Mouse (Mus musculus) v-Abl transformed pro-B cells (cell line): ENCODE data around the gene Lgals3bp.

Experiments used
- in situ Hi-C, 2 experiments: fragments of 400-800 bp; cut with MboI; formaldehyde crosslinking; loops; one replicate each; pipeline ENCODE4 v1.15.1; 2025; ENCODE audit not compliant: unreplicated experiment in 2 of 2

Lgals3bp gene

GRCm38 (mm10) chr11:118369657-118370056 is 32.2 kb downstream of the Lgals3bp start:
- in situ Hi-C loops: no loop called here

- in situ Hi-C loops: no loop called here
Observed at GRCm38 (mm10) chr11:118369251-118369650, 32.6 kb downstream of the Lgals3bp start.

DNA sequence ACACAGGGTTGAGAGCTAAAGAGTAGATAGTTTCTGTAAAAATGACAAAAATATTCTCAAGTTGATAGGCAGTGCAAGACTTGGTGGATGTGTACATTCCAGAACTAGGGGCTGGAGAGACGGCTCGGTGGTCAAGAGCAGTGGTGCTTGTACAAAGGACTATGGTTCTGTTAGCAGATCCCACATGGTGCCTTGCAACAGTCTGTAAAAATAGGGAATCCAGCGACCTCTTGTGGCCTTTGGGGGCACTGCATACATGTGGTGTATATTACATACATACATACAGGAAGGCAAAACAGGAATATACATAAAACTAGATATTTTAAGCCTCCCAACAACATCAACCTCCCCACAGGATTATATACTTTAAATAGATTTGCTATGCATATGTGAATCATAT is 33.6 kb downstream of the Lgals3bp start:
- in situ Hi-C loops: no loop called here

DNA sequence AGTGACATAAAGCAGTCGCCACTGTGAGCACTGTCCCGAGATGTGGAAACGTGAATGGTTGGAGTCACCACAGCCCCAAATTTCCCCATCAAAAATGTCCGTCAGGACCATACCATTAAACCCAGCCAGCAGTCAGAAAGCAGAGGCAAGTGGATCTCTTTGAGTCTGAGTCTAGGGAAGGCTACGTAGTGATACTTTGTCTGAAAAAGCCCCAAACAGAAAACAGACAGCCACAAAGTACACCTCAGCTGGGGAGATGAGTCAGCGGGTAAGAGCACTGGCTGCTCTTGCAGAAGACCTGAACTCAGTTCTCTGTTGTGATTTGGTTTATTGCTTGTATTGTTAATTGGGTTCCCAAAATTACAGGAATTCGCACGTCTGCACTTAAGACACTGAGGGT is 35.3 kb downstream of the Lgals3bp start:
- in situ Hi-C loops: no loop called here

DNA sequence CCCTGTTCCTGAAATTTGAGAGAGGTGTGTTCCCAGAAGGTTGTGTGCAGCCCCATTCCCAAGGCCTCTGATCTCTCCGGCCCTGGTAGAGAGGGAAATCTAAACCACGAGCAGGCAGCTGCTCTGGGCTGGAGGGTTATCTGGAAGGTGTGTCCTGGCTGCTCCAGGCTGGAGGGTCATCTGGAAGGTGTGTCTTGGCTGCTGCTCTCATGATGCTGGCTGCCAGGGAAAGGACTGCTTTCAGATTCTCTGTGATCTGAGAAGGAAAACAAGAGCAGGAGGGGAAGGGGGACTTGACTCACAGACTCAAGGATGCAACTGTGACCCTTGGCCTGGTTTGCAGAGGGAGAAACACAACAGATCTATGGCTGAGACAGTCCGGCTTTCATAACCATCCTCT is 35.8 kb downstream of the Lgals3bp start:
- in situ Hi-C loops: no loop called here

DNA sequence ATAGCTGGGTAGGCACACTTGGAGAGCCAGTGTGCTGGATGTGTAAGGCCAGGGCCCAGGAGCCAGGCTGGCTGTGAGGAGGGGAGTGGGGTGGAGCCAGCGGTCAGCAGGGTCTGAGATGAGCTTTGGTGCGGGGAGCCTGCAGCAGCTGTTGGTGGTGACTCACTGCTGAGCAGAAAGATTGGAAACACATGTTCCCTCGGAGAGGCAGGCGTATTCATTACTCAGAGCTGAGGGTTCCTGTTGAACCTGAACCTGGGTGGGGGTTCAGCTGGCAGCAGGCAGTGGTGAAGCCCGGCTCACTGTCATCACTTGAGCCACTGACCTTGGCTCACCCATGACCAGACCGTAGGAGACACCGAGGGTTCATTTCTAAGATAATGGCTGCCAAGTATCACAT is 36.7 kb downstream of the Lgals3bp start:
- in situ Hi-C loops: no loop called here

DNA sequence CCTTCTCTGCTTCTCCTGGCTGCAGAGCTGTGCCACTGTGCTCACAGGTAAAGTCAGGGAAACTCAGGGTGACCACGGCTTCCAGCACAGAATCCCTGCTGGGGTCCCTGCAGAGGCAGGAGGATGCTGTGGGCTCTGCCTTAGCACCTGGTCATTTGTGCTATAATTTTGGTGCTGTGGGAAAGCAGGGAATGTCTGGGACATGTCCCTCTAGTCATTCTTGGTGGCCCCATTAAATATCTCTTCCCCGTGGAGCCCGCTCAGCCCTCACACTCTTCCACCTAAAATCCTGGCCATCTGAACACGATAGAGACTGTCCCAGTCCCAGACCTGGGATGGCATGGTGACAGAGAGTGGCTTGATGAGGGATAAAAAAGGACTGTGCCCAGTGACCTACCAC is 37.9 kb downstream of the Lgals3bp start:
- in situ Hi-C loops: no loop called here

DNA sequence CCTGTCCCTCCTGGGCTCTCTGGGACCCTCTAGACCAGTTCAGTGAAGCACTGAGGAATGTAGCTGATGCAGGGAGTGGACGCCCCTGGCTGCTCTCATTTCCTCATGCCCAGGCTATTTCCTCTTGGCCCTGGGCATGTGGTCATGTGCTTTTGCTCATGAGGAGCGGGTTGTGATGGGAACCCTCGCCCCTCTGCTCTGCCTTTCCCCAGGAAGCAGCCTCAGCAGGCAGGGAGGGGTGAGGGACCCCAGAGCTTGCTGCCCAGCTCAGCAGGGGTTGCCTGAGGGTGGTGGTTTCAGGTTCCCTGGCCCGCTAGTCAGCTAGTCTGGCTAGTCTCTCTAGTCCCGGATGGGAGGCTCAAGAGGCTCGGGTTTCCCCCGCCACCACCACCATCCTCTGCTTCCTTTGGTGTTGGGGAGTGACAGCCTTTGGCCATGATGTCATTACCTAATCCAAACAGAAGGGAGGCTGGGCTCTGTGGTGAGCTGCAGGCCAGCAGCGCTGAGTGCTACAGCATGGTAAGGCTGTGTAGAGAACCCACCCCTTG is 38.8 kb downstream of the Lgals3bp start:
- in situ Hi-C loops: no loop called here

DNA sequence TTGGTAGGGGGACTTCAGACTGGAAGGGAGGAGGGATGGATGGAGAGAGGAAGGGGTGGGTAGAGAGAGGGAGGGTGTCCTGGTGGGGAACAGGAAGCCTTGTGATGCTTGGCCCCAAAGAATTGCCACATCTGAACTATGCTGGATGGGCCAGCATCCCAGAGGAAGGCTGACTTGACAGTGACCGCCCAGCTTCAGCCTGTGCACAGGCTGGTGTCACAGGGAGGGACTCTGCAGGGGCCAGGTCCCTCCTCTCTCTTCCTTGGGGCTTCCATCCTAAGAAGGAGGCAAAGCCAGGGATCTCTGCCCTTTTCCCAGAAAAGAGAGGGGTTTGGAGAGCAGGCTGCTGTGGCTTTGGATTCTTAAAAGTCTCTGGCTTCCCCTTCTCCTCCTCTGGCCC is 39.4 kb downstream of the Lgals3bp start:
- in situ Hi-C loops: no loop called here

DNA sequence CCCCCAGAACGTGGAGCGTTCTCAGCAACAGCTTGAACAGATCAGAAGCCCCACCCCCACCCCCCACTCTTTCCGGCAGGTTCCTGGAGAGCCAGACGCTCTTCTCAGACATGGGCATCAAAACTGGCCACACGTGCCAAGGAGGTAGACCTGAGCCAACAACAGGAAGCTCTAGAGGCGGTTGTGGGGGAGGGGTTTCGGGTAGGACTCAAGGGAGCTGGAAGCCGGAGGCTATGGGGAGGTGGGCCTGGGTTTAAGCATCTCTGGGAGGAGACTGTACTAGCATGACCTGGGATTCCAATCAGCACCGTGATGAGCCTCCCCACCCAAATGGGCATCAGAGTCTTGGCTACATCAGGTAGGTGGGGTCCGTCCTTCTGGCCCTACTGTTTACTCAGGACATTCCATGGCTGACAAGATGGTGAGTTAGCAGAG is 41.0 kb downstream of the Lgals3bp start:
- in situ Hi-C loops: no loop called here

GRCm38 (mm10) chr11:118360491-118360890 is 41.4 kb downstream of the Lgals3bp start:
- in situ Hi-C loops: no loop called here

DNA sequence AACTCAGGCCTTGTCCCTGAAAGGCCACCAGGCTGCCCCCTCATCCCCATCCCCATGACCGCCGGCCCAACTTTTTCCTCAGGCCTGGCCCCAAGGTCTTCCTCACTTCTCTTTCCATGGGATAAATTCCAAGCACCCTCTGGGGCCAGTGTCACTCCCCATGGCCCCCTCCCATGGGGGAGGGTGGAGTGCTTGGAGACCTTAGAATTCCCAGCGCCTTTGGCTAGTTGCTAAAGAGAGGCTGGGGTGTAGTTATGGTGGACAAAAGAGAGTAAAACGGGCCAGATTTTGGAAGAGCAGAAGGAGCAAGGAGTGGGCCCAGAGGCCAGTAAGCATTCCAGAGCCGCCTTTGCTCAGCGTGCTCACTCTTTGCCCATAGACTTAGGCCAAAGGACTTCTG is 46.3 kb downstream of the Lgals3bp start, which contains the start of gene Timp2:
TSS of gene Timp2 (minus strand) at position 101 of the 400 bp plus-strand sequence.
- in situ Hi-C loops: no loop called here

DNA sequence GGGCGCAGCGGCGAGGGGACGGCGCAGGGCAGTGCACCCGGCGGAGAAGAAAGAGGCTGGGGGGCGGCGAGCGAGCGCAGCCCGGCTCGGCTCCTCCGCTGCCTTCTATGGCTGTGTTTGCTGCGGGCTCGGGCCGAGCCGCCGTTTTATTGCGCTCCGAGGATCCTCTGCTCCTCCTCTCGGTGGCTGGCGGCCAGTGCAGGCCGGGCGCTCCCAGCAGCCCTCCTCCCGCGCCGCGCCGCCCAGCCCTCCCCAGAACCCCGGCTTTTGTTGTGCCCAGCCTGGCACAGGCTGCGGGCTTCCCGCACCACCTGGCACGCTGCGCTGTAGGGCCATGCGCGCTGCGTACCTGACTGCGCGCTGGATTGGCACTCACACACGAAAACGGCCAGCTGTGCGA is 46.7 kb downstream of the Lgals3bp start:
- in situ Hi-C loops: no loop called here

DNA sequence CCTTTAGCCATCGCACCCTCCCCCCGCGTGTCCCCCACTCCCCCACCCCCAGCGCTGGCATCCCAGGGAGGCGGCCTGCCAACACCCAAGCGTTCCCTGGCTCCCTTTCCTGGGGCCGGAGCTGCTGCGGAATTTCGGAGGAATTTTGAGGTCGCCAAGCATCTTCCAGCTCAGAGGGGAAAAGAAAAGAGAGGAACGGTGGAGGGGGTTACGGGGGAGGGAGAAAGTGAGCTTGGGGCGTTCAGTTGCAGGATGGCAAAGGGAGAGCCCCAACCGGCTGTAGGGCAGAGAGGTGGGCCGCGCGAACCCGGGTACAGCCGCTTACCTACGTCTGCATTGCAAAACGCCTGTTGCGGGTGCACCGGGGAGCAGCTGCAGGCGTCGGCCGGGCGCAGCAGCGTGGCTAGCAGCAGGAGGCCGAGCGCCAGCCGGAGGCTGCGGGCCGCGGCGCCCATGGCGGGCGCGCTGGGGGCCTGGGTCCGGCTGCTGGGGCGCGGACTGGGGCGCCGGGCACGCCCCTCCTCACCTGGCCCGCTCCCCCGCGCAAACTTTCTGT is 47.2 kb downstream of the Lgals3bp start:
- in situ Hi-C loops: no loop called here

DNA sequence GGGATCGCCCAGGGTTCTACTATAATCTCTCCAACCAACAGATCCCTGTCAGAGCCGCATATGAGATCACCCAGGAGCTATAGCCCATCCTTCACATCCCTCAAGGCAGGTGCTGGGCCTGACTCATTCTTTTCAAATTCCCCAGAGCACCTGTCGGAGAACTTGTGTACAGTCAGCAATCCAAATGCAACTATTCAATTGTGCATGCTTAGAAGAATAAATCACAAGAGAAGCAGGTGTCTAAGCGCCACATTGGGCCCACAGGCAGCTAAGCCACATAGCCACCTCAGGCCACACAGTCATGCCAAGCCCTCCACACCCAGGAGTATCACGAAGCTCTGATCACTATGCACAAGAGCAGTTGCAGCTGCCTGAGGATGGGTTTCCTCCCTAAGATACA is 52.4 kb downstream of the Lgals3bp start:
- in situ Hi-C loops: loop anchor here in 1 of 2 experiments (25.0 kb wide), 1 partner anchor 1612 kb away; no protein-coding TSS in a partner anchor

- in situ Hi-C loops: loop anchor here in 1 of 2 experiments (25.0 kb wide), 1 partner anchor 1612 kb away; no protein-coding TSS in a partner anchor
Observed at GRCm38 (mm10) chr11:118348877-118349276, 53.0 kb downstream of the Lgals3bp start.

GRCm38 (mm10) chr11:118348419-118348818 is 53.5 kb downstream of the Lgals3bp start:
- in situ Hi-C loops: loop anchor here in 1 of 2 experiments (25.0 kb wide), 1 partner anchor 1611 kb away; no protein-coding TSS in a partner anchor

GRCm38 (mm10) chr11:118347911-118348310 is 54.0 kb downstream of the Lgals3bp start:
- in situ Hi-C loops: loop anchor here in 1 of 2 experiments (25.0 kb wide), 1 partner anchor 1611 kb away; no protein-coding TSS in a partner anchor

DNA sequence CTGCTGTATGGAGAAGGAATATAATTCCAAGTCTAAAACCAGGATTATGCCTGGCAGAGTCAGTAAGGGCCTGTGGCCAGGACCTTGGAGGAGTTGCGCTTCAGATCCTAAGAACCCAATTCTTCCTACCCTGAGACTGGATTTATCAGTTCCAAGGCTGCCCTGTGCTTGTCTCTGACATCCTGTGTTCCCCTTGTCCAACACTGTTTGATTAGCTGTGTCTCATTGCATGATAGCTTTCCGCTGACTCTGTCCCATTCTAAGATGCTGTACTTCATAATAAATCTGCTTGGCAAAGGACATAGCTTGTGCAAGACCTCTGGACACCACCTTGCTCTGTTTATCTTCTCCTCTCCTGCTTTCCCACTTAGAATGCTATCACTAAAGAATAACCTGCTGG is 54.5 kb downstream of the Lgals3bp start:
- in situ Hi-C loops: loop anchor here in 1 of 2 experiments (25.0 kb wide), 1 partner anchor 1610 kb away; no protein-coding TSS in a partner anchor

DNA sequence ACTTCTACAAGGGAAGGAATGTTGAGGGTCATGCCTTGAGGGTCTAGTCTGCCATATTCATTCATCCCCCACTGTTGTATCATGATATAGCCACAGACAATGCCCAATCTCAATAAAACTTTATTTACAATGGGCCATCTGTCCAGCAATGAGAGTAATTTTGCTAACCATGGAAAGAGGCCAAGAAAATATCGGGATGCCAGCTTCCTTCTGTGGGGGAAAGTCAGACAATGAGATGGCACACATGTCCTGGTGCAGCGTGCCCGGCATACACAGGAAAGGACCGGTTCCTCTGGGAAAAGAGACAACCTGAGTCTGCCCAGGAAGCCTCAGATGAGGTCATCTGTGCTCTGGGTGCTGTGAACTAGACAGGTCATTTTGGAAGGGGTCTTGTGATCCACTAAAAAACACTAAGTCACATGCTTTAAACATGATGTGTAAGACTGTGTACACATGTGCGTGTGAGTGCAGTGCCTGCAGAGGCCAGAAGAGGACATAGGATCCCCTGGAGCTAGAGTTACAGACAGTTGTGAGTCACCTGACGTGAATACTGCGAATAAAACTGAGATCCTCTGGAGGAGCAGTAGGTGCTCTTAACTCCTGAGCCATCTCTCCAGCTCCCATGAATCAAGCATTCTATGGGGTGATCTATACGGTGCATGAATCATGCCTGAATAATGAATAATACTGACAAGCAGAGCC is 55.3 kb downstream of the Lgals3bp start:
- in situ Hi-C loops: loop anchor here in 1 of 2 experiments (25.0 kb wide), 1 partner anchor 1609 kb away; no protein-coding TSS in a partner anchor

- in situ Hi-C loops: loop anchor here in 1 of 2 experiments (25.0 kb wide), 1 partner anchor 1608 kb away; no protein-coding TSS in a partner anchor
Observed at GRCm38 (mm10) chr11:118345693-118346092, 56.2 kb downstream of the Lgals3bp start.
